Mouse (Mus musculus) CH12.LX (cell line): Measurements from ENCODE around the gene Celsr2. TPM values are rescaled to one million over a fixed set of nuclear protein-coding genes. Genes with fewer than 3 reads are reported as not detected.

Experiments used
- DNase-seq: peaks from one replicate; pipeline ENCODE4 v3.0.0-alpha.2; 2013; ENCODE audit errors: extremely low read depth
- H3K27ac ChIP-seq: 2 replicates; pipeline ENCODE4 v1.5.1; 2012; ENCODE audit warnings: low read depth, mild to moderate bottlenecking, control low read depth, moderate library complexity; ENCODE audit not compliant: insufficient read depth
- H3K27me3 ChIP-seq: replicated peaks from 2 replicates; pipeline ENCODE3; 2012; ENCODE audit warnings: inconsistent platforms
- H3K36me3 ChIP-seq, 2 experiments: replicated peaks in 1 of 2; 2 replicates each; pipeline versions ENCODE3 to v1.6.1; 2012; ENCODE audit warnings: inconsistent platforms in 1 of 2, low read length in 1 of 2, mild to moderate bottlenecking in 1 of 2, mixed read lengths in 1 of 2, moderate library complexity in 1 of 2; ENCODE audit not compliant: control insufficient read depth in 1 of 2, insufficient read depth in 1 of 2
- H3K4me1 ChIP-seq, 2 experiments: 2 replicates each; pipeline ENCODE4 v1.6.1; 2012; ENCODE audit warnings: inconsistent platforms in 1 of 2, moderate library complexity in 1 of 2; ENCODE audit not compliant: insufficient read depth in 2 of 2, control insufficient read depth in 1 of 2
- H3K4me2 ChIP-seq: 2 replicates; pipeline ENCODE4 v1.6.1; 2012; ENCODE audit warnings: low read depth, mild to moderate bottlenecking, control low read depth; ENCODE audit not compliant: poor library complexity, insufficient read depth, severe bottlenecking
- H3K4me3 ChIP-seq, 3 experiments: fragments of 150-350 bp in 1 of 3; sonication (generic) in 1 of 3; replicated peaks in 1 of 3; 2 replicates each; pipeline versions ENCODE3 to v1.5.1; 2011 to 2012; ENCODE audit warnings: low read depth in 2 of 3, low read length in 2 of 3, mild to moderate bottlenecking in 2 of 3, moderate library complexity in 2 of 3, control low read depth in 1 of 3, improper control_type of control experiment in 1 of 3, inconsistent platforms in 1 of 3, mixed read lengths in 1 of 3; ENCODE audit not compliant: poor library complexity in 1 of 3
- H3K79me2 ChIP-seq: replicated peaks from 2 replicates; pipeline ENCODE4 v1.6.1; 2012; ENCODE audit warnings: mild to moderate bottlenecking, moderate library complexity; ENCODE audit not compliant: control insufficient read depth, poor library complexity, insufficient read depth, severe bottlenecking; ENCODE audit errors: extremely low read depth
- H3K9ac ChIP-seq: 2 replicates; pipeline ENCODE4 v1.6.1; 2012; ENCODE audit warnings: low read depth, mild to moderate bottlenecking, control low read depth, moderate library complexity; ENCODE audit not compliant: insufficient read depth
- H3K9me3 ChIP-seq: replicated peaks from 2 replicates; pipeline ENCODE3; 2012; ENCODE audit warnings: low read length, inconsistent platforms, mixed read lengths
- BHLHE40 ChIP-seq: IDR thresholded peaks from 2 replicates; pipeline ENCODE4 v1.6.1; 2011; ENCODE audit warnings: mild to moderate bottlenecking, low read depth, low read length, improper control_type of control experiment
- CHD1 ChIP-seq: IDR thresholded peaks from 2 replicates; pipeline ENCODE4 v1.6.1; 2012; ENCODE audit warnings: low read depth, low read length, improper control_type of control experiment, inconsistent platforms
- ETS1 ChIP-seq: conservative IDR thresholded peaks from 2 replicates; pipeline ENCODE4 v1.6.1; 2012; ENCODE audit warnings: low read depth, mild to moderate bottlenecking, inconsistent platforms, low read length, improper control_type of control experiment, moderate library complexity
- IRF4 ChIP-seq: IDR thresholded peaks from 2 replicates; pipeline ENCODE4 v1.6.1; 2014; ENCODE audit warnings: low read depth, mild to moderate bottlenecking, inconsistent platforms, low read length, improper control_type of control experiment
- JUND ChIP-seq: conservative IDR thresholded peaks from 2 replicates; pipeline ENCODE4 v1.6.1; 2011; ENCODE audit warnings: low read depth, low read length, improper control_type of control experiment
- MAFK ChIP-seq: IDR thresholded peaks from 2 replicates; pipeline ENCODE4 v1.6.1; 2011; ENCODE audit warnings: low read length, improper control_type of control experiment; ENCODE audit not compliant: insufficient replicate concordance
- MAZ ChIP-seq: IDR thresholded peaks from 2 replicates; pipeline ENCODE4 v1.6.1; 2012; ENCODE audit warnings: low read depth, mild to moderate bottlenecking, inconsistent platforms, low read length, improper control_type of control experiment, moderate library complexity
- MXI1 ChIP-seq: IDR thresholded peaks from 2 replicates; pipeline ENCODE4 v1.6.1; 2011; ENCODE audit warnings: mild to moderate bottlenecking, low read depth, low read length, improper control_type of control experiment
- PAX5 ChIP-seq: IDR thresholded peaks from 2 replicates; pipeline ENCODE4 v1.6.1; 2012; ENCODE audit warnings: low read length, inconsistent platforms, mixed read lengths
- RAD21 ChIP-seq: IDR thresholded peaks from 2 replicates; pipeline ENCODE4 v1.6.1; 2011; ENCODE audit warnings: low read depth, mild to moderate bottlenecking, low read length, improper control_type of control experiment, moderate library complexity
- SMC3 ChIP-seq: IDR thresholded peaks from 2 replicates; pipeline ENCODE4 v1.6.1; 2011; ENCODE audit warnings: low read depth, low read length, improper control_type of control experiment
- UBTF ChIP-seq: IDR thresholded peaks from 2 replicates; pipeline ENCODE4 v1.6.1; 2012; ENCODE audit warnings: low read depth, mild to moderate bottlenecking, inconsistent platforms, low read length, improper control_type of control experiment, moderate library complexity
- USF2 ChIP-seq: conservative IDR thresholded peaks from 2 replicates; pipeline ENCODE4 v1.6.1; 2011; ENCODE audit warnings: low read depth, low read length, improper control_type of control experiment
- ZC3H11A ChIP-seq: IDR thresholded peaks from 2 replicates; pipeline ENCODE4 v1.6.1; 2012; ENCODE audit warnings: low read depth, mild to moderate bottlenecking, inconsistent platforms, low read length, improper control_type of control experiment
- dilution Hi-C: fragments of 300-500 bp; cut with MboI; formaldehyde crosslinking; loops from 2 replicates; pipeline ENCODE4 v1.14.3; 2020; ENCODE audit warnings: low sequenced_read_pairs; ENCODE audit not compliant: extremely low pct_unique_long_range_greater_than_20kb, extremely low pct_ligation_motif_present
- in situ Hi-C: fragments of 300-500 bp; cut with MboI; formaldehyde crosslinking; loops from 3 replicates; pipeline ENCODE4 v1.14.3; 2019; ENCODE audit warnings: low sequenced_read_pairs, low pct_ligation_motif_present, low pct_unique_long_range_greater_than_20kb, mixed read lengths
- polyA plus RNA-seq: library from polyadenylated mRNA; unstranded; fragments of >175 nt; gene quantifications from 2 replicates; pipeline ENCODE4 v1.2.1, GENCODE M21; 2012; ENCODE audit warnings: low read depth; ENCODE audit not compliant: insufficient read length
- total RNA-seq, 2 experiments: library from RNA; depleted of rRNA; stranded (reverse); fragments of 300-350 nt in 1 of 2; fragments of >200 nt in 1 of 2; gene quantifications; 2 replicates each; pipeline ENCODE4 v1.2.3; 2012 to 2014

The Celsr2 gene
- total and polyA plus RNA-seq, 3 experiments = not detected

DNA sequence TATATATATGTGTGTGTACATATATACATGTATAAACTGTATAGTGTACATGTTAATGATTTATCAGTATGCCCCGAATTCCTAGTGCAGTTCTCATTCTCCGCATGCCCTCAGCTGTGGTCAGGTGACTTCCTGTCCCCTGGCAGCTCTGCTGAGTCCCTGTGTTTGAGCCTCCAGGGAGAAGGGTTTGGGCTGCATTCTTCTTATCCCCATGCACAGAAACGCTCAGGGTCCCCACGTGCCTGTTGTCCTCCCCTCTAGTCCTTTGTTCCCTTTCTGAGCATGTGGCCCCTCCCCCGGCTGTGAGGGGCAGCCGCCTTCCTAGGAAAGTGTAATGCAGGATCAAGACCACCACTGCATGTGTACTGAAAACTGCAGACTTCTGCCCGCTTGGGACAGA lies 54.5 kb downstream of the Celsr2 start:
- H3K4me3 ChIP-seq = no peak overlapping the region
- DNase-seq = no peak
- in situ Hi-C loops (no loop called here), dilution Hi-C loops (no loop called here)
- peaks cover 0 to 33% of the 10 kb centered on the region in 2 experiments for H3K36me3 ChIP-seq
- no peaks in the 10 kb centered on the region for H3K27me3 ChIP-seq
- H3K27ac ChIP-seq = no peak overlapping the region
- no peaks in the 10 kb centered on the region for H3K79me2 ChIP-seq
- H3K4me1 ChIP-seq = peaks cover 0 to 11% of the 10 kb centered on the region in 2 experiments; a peak in 2 of 4 replicates
- TF ChIP-seq PAX5 (no peak), BHLHE40 (no peak), MAZ (no peak), ETS1 (no peak)
- no peaks in the 10 kb centered on the region for H3K9me3 ChIP-seq
- no peak overlapping the region for H3K4me2 ChIP-seq
- no peak overlapping the region for H3K9ac ChIP-seq

DNA sequence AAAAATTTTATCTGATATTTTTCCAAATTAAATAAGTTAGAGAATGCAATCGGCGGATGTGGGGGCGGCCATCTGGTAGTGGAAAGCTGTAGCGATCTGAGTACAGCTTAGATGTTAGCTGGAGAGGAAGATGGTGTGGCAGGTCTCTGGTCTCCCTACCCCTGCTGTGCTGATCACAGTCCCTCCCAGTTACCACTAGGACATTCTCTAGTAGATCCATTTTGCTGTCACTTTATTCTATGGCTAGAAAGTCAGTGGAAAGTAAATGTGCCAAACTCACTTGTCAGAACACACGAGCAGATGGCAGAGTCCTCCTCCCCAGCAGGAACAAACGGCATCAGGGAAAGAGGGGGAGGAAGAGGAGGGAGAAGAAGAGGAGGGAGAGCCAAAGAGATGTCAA lies 56.9 kb downstream of the Celsr2 start:
- H3K4me2 ChIP-seq = no peak overlapping the region
- H3K79me2 ChIP-seq = no peaks in the 10 kb centered on the region
- H3K27ac ChIP-seq = no peak overlapping the region
- H3K9ac ChIP-seq = no peak overlapping the region
- peaks cover 0 to 4% of the 10 kb centered on the region in 2 experiments; a peak in 2 of 4 replicates for H3K4me1 ChIP-seq
- no peak for DNase-seq
- peaks cover 0 to 33% of the 10 kb centered on the region in 2 experiments for H3K36me3 ChIP-seq
- H3K4me3 ChIP-seq = no peak overlapping the region
- no peaks in the 10 kb centered on the region for H3K9me3 ChIP-seq
- H3K27me3 ChIP-seq = no peaks in the 10 kb centered on the region
- TF ChIP-seq USF2 (no peak), MAFK (no peak), ZC3H11A (no peak), UBTF (no peak), IRF4 (no peak), MXI1 (no peak)
- dilution Hi-C loops = no loop called here
- in situ Hi-C loops = no loop called here

DNA sequence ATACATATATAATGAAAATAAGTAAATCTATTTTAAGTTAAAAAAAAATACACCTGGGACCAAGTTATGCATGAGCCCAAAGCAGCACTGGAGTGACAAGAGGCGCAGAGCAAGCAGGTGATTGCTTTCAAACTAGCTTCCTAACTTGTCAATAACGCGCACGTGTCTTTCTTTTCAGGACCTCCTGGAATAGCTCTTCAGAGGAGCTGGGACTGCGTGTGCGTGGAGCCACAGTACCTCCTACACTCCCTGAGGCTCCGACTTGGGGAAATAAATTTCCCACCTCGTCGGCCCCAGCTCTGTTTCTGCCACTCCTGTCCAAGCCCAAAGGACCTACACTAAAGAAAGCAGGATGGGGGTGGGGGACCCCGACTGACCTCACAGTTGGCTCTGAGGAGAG lies 58.3 kb downstream of the Celsr2 start:
- peaks cover 0 to 33% of the 10 kb centered on the region in 2 experiments for H3K36me3 ChIP-seq
- no peak overlapping the region for H3K9ac ChIP-seq
- TF ChIP-seq SMC3 (no peak), JUND (no peak), RAD21 (no peak), CHD1 (no peak), ETS1 (no peak)
- TF ChIP-seq, all 38 proteins: peak for 0
- Histone ChIP-seq H3K9me3 (no peaks in the 10 kb centered on the region), H3K4me1 (peaks cover 0 to 4% of the 10 kb centered on the region in 2 experiments; a peak in 2 of 4 replicates), H3K27me3 (no peaks in the 10 kb centered on the region), H3K27ac (no peak overlapping the region), H3K4me3 (no peak overlapping the region), H3K79me2 (no peaks in the 10 kb centered on the region), H3K4me2 (no peak overlapping the region)
- in situ Hi-C loops (no loop called here), dilution Hi-C loops (no loop called here)
- DNase-seq = no peak
